Mouse (Mus musculus): Measurements from ENCODE around the gene Disp2. TPM values are rescaled to one million over a fixed set of nuclear protein-coding genes. Genes with fewer than 3 reads are reported as not detected.

The Disp2 gene
- total RNA-seq, 2 experiments from 2014 or later, result 0.06 to 0.07 TPM

- intact Hi-C loops (cut with DNase I; ENCODE audit: low total_unique reads), result no loop called here
- DNase-seq, result no peak
These were observed 43.3 kb downstream of the Disp2 start for GRCm38 (mm10) chr2:118822800-118823199.

GRCm38 (mm10) chr2:118824396-118824795 lies 44.9 kb downstream of the Disp2 start:
- intact Hi-C loops (cut with DNase I; ENCODE audit: low total_unique reads), result no loop called here
- DNase-seq, result no peak

GRCm38 (mm10) chr2:118829096-118829495 lies 49.6 kb downstream of the Disp2 start:
- intact Hi-C loops (cut with DNase I; ENCODE audit: low total_unique reads), result no loop called here
- no peak for DNase-seq

GRCm38 (mm10) chr2:118834061-118834460 lies 54.5 kb downstream of the Disp2 start:
- no peak for DNase-seq
- intact Hi-C loops (cut with DNase I; ENCODE audit: low total_unique reads), result no loop called here

- no peak for DNase-seq
- intact Hi-C loops (cut with DNase I; ENCODE audit: low total_unique reads), result no loop called here
These were observed 55.6 kb downstream of the Disp2 start for GRCm38 (mm10) chr2:118835115-118835514.

- intact Hi-C loops (cut with DNase I; ENCODE audit: low total_unique reads), result no loop called here
- DNase-seq, result no peak
These were observed 58.8 kb downstream of the Disp2 start for GRCm38 (mm10) chr2:118838330-118838729.

- no peak for DNase-seq
- intact Hi-C loops (cut with DNase I; ENCODE audit: low total_unique reads), result no loop called here
These were observed 61.7 kb downstream of the Disp2 start for GRCm38 (mm10) chr2:118841186-118841585.

GRCm38 (mm10) chr2:118841774-118842173 lies 62.3 kb downstream of the Disp2 start:
- intact Hi-C loops (cut with DNase I; ENCODE audit: low total_unique reads), result no loop called here
- no peak for DNase-seq

- intact Hi-C loops (cut with DNase I; ENCODE audit: low total_unique reads), result no loop called here
- DNase-seq, result no peak
These were observed 64.9 kb downstream of the Disp2 start for GRCm38 (mm10) chr2:118844427-118844826.

GRCm38 (mm10) chr2:118846246-118846645 lies 66.7 kb downstream of the Disp2 start:
- intact Hi-C loops (cut with DNase I; ENCODE audit: low total_unique reads), result no loop called here
- no peak for DNase-seq

- no peak for DNase-seq
- intact Hi-C loops (cut with DNase I; ENCODE audit: low total_unique reads), result no loop called here
These were observed 72.2 kb downstream of the Disp2 start for GRCm38 (mm10) chr2:118851756-118852155.

Other genes with a start within 250 kb of the Disp2 start
- 10 to 100 TPM; 12.8 to 16.4 TPM for gene Bmf, start 230.0 kb upstream of the Disp2 start, total RNA-seq (2021)
- gene Bub1b, start 181.5 kb upstream of the Disp2 start, total RNA-seq (2021), result 1 to 10 TPM; 5.7 to 5.8 TPM
- gene Pak6, start 116.4 kb upstream of the Disp2 start, total RNA-seq (2021), result under 1 TPM; 0.07 to 0.14 TPM
- not detected for gene Ankrd63, start 75.8 kb upstream of the Disp2 start, total RNA-seq (2021)
- gene Plcb2, start 51.3 kb upstream of the Disp2 start, total RNA-seq (2021), result under 1 TPM; 0.08 to 0.27 TPM
- gene Inafm2, start 34.0 kb upstream of the Disp2 start, total RNA-seq (2021), result 1 to 10 TPM; 5.3 TPM
- 1 to 10 TPM; 6.8 to 6.9 TPM for gene Ccdc9b, start 17.1 kb upstream of the Disp2 start, total RNA-seq (2021)
- not detected for gene Phgr1, start 7.0 kb upstream of the Disp2 start, total RNA-seq (2021)
- 1 to 10 TPM; 3.8 to 4.1 TPM for gene Knstrn, start 34.3 kb downstream of the Disp2 start, total RNA-seq (2021)
- gene Ivd, start 82.2 kb downstream of the Disp2 start, total RNA-seq (2021), result 10 to 100 TPM; 68.8 to 85.3 TPM
- 1 to 10 TPM; 4.9 to 5.0 TPM for gene Bahd1, start 120.7 kb downstream of the Disp2 start, total RNA-seq (2021)
- gene Chst14, start 146.8 kb downstream of the Disp2 start, total RNA-seq (2021), result 1 to 10 TPM; 5.8 to 6.2 TPM
- gene Ccdc32, start 249.7 kb downstream of the Disp2 start, total RNA-seq (2021), result 1 to 10 TPM; 5.6 to 6.2 TPM

All from gastrocnemius, postnatal 14 days (tissue).